Mouse (Mus musculus) right cerebral cortex, postnatal 25 days (tissue): Measurements from ENCODE around the gene Pak4.
"Not testable (repeated sequence)": the region's sequence is repeated elsewhere in the genome, so short reads cannot be mapped to it uniquely, and the experiment has no call there.

Source experiments
- DNase-seq: peaks from one replicate; pipeline ENCODE4 v3.0.0; 2022

Pak4 gene

GRCm38 (mm10) chr7:28558486-28558885 is 39.5 kb downstream of the Pak4 start:
- no peak for DNase-seq

GRCm38 (mm10) chr7:28557708-28558107 is 40.3 kb downstream of the Pak4 start:
- no peak for DNase-seq

- no peak for DNase-seq
Measured at GRCm38 (mm10) chr7:28557069-28557468, 40.9 kb downstream of the Pak4 start.

- no peak for DNase-seq
Measured at GRCm38 (mm10) chr7:28555939-28556535, 41.9 kb downstream of the Pak4 start.

- no peak for DNase-seq
Measured at GRCm38 (mm10) chr7:28553076-28553475, 44.9 kb downstream of the Pak4 start.

GRCm38 (mm10) chr7:28547628-28548027 is 50.4 kb downstream of the Pak4 start:
- DNase-seq: no peak

- no peak for DNase-seq
Measured at GRCm38 (mm10) chr7:28547154-28547553, 50.8 kb downstream of the Pak4 start, which contains the start of gene Nccrp1. Gene Nccrp1, minus strand, starts transcription at chr7:28547254.

- DNase-seq: no peak
Measured at GRCm38 (mm10) chr7:28546649-28547048, 51.3 kb downstream of the Pak4 start.

- DNase-seq: no peak
Measured at GRCm38 (mm10) chr7:28545891-28546210, 52.1 kb downstream of the Pak4 start.

- DNase-seq: no peak
Measured at GRCm38 (mm10) chr7:28545048-28545890, 52.7 kb downstream of the Pak4 start.

- no peak for DNase-seq
Measured at GRCm38 (mm10) chr7:28544051-28544601, 53.9 kb downstream of the Pak4 start.

- no peak for DNase-seq
Measured at GRCm38 (mm10) chr7:28540526-28540925, 57.5 kb downstream of the Pak4 start, which contains the start of gene Sycn. Gene Sycn, plus strand, starts transcription at chr7:28540885.

- DNase-seq: not testable (repeated sequence)
Measured at GRCm38 (mm10) chr7:28538886-28539285, 59.1 kb downstream of the Pak4 start.

- DNase-seq: no peak
Measured at GRCm38 (mm10) chr7:28532005-28532404, 66.0 kb downstream of the Pak4 start.

GRCm38 (mm10) chr7:28527922-28528719 is 69.9 kb downstream of the Pak4 start:
- DNase-seq: peak; percentile 58

GRCm38 (mm10) chr7:28522536-28522935 is 75.4 kb downstream of the Pak4 start, which contains the start of gene Ifnl3:
Gene Ifnl3, plus strand, starts transcription at chr7:28522836.
- DNase-seq: not testable (repeated sequence)

GRCm38 (mm10) chr7:28511441-28511840 is 86.5 kb downstream of the Pak4 start:
- no peak for DNase-seq

- DNase-seq: not testable (repeated sequence)
Measured at GRCm38 (mm10) chr7:28510405-28510974, 87.5 kb downstream of the Pak4 start, which contains the start of gene Ifnl2. Gene Ifnl2, minus strand, starts transcription at chr7:28510455.

- not testable (repeated sequence) for DNase-seq
Measured at GRCm38 (mm10) chr7:28509121-28509520, 88.9 kb downstream of the Pak4 start.
